Mouse (Mus musculus): ENCODE measurements at regions not wholly inside any gene's neighbourhood (a gene's known extent, or its start where the extent isn't known, plus 50 kb on each side); places are given as distances from the start of the nearest gene placed in this dataset.
"Not testable (repeated sequence)": the region's sequence is repeated elsewhere in the genome, so short reads cannot be mapped to it uniquely, and the experiment has no call there.

DNA sequence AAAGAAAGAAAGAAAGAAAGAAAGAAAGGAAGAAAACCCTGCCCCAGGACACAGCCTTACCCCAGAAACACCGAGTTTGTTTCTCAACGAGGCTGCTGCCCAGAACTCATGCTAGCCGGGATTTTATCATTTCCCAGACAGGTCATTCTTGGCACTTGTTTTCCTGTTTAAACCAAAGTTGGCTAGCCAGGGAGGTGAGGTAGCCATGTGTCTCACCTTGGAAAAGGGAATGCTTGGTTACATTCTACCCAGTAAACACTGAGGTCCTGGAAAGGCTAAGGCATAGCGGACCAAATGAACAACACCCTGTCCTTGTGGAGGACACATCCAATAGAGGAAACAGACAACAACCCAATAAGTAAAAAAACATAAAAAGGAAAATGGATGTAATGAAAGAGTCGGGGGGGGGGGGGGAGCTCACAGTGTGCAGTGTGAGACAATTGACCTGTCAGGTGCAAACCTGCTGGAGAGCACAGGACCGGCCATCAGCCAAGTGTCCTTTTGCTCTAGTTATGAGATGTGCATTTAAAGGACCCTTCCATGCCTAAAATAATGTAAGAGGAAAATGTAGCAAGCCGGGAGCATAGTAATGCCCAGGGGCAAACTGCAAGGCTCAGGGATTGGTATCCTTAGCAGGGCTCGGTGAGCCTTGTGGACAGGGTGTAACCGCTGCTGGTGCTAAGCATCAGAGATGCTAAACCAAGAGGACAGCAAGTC, 78.2 kb upstream of the Fzd7 start:
- DNase-seq = no peak

DNA sequence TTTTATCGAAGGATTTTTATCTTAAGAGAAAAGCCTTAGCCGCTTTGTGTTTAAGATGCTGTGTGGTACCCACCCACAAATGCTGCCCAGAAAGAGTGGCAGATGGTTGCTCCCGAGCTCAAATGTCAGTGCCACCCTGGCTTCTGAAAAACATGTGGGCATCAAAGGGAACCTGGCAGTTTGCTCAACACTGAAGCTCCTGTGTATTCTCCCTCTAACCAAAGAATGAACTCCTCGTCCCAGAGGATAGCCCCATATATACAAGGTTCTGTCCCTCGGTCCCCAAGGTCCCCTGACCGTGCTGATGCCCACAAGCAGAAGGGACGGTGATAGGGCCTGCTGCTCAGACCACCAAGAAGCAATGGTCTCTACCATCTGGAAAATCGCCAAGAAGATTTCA, 76.9 kb upstream of the Fzd7 start:
- no peak for DNase-seq

DNA sequence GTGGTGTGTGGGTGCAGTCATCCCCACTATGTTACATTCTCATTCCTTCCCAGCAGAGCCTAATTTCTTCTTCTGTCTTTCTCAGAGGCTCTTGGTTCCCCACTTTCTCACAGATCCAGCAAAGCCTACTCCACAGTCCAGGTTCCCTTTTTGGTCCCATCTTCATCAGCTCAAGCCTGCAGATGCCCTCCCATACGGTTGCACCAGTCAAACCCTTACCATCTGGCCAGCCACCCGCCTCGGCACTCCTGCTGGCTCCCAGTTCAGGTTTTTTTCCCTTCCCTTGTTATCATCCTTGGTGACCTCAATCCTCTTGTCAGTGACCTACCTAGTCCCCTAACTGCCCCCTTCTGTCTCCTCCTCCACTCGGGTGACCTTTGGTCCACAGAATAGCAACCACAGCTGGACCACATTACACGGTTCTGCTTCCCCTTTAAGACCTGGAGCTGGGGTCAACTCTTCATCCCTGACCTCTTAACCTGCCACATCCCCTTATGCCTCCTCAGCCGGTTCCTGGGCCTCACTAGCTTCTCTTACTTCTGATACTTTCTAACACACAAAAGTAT, 75.4 kb upstream of the Fzd7 start:
- DNase-seq = no peak

DNA sequence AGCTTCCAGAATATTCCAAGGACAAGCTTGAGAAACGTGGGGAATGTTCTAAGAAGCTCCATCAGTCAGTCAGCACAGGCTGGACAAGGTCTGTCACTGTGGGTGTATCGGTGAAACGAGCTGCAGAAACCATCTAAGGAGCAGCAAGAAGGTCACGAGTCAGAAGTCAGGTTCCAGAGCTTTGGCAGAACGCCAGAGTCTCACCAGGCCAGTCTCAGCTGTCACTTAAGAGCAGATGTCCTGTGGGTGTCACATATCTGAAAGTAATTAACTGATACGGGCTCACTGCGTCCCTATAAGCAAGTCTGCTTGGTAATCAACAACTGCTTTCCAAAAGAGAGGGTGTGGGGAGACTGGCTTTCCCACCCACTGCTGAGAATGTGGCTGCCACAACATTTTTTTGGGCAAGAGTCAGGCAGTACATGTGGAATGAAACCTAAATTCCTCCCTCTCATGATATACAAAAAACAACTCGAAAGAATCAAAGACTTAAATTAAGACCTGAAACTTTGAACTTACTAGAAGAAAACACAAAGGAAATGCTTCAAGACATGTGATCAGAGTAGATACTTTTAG, 72.6 kb upstream of the Fzd7 start:
- no peak for DNase-seq

DNA sequence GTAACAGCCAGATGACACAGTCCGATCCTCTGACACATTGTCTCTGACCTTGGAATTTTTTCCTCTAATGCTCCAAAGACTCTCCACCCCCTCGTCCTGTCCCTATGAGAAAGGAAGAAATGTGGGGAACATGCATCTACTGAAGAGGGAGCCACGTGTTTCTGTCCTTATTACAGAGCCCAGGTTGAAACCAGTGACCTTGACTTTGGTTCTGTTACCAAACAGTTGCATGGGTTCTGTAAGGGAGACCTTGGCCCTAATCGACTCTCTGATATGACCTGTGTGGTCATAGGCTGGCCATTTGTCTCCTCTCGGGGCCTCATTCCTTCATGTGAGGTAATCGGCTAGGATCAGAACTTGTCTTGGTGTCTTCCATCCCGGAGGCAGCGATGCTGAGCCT, 69.0 kb upstream of the Fzd7 start:
- DNase-seq = no peak

DNA sequence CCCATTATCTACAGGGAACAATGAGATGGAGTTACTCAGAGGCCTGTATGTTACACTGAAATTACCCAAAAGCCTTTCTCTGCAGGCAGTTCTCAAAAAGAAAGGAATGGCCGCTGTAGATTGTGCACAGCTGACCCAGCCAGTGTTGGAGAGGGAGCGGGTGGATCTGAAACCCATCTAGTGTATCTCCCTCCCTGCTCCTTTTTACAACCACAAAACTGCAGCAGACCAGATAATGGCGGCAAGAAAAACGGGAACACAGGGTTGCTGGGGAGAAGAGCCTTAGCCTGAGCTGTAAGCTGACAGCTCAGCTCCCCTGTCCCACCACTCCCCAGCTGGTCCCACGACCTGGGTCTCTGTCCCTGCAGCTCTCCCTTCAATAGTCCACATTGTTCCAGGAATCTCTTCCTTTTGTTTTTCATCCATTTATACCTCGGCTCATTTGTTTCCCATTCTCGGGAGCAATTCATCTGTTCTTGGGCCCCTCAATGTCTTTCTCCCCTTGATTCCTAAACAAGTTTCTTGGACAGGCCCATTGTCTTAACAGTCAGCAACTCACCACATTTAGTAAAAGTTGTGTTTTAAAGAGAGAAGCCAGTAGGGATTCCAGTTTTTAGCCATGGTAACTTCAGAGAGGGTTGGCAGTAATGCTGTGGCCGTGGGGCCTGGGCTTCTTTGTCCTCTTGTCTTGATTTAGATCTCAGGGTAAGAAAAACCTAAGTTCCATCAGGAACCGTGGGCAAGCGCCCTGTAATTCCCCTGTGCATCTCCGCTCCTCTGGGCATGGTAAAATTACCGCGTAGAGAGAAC, 67.6 kb upstream of the Fzd7 start:
- no peak for DNase-seq

DNA sequence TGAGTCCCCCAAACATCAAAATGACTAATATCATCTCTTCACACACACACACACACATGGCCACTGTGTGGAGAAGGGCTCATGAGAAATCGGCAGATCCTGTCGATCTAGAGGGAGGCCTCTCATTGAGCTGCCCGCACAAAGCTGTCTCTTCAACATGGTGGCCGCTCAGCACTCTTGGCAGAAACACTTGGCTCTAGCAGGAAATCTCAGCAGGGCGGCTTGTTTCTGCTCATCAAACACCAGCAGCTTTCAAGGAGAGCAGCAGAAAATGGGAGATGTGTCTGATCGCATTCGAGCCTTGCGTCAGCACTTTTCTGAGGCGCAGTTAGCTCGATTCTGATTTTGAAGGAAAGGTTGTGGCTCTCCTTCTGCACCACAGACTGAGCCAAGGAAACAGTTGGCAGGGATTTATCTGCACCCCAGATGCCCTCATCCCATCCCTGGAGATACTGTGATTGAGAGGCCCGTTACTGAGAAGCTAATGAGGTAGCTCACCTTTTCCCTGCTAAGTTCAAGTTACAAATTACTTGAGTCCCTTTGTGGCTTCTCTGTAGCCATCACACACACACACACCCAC, 66.4 kb upstream of the Fzd7 start:
- DNase-seq = peak; percentile 21

DNA sequence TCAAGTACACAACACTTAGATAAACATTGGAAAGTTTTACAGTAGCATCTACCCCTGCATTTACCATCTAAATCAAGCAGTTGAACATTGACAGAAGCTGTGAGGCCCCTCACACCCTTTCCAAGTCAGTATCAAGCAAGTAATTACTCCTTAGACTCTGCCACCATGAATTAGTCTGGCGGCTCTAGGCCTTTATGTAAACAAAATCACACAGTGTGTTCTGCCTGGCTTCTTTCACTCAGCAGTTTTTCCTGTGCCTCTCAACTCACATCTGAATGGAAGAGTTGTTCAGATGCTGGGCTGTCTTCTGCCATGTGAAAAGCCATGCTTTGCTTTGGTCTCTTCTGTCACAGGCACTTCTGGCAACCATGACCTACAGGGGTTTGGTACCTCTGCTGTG, 64.9 kb upstream of the Fzd7 start:
- DNase-seq = no peak

DNA sequence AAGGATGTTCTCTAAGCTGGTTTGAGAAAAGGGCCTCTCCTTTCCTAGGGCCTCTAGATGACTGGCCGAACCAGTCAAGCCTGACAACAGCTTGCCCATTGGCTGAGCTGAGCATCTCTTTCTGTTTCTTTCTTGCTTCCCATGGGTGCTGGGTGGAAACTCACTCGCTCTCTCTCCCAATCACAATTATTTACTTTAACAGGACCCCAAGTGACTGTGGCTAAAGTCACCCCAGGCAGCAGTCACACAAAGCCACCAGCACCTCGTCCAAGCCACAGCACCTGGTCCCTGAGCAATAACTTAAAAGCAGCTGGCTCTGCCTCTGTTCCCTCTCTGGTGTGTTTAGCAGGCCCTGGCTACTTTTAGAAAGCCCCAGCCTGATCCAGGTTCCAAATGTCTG, 64.3 kb upstream of the Fzd7 start:
- DNase-seq = no peak

DNA sequence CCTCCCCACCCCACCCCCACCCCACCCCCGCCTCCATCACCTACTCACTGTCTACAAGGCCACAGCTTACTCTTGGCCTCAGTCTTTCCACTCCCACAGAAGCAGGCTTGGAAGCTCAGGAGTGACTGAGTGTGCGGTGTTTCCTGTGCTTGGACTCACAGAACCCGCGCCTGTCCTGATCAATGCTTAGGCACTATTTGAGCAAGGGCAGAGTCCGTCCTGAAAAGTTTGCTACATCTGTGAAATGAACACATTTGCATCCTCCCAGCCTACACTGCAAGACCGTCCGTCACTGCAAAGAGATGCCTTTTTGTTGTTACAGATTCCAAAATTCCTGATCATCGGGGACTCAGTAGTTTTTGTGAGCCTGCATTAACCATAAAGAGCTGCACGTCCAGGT, 63.5 kb upstream of the Fzd7 start:
- no peak for DNase-seq

DNA sequence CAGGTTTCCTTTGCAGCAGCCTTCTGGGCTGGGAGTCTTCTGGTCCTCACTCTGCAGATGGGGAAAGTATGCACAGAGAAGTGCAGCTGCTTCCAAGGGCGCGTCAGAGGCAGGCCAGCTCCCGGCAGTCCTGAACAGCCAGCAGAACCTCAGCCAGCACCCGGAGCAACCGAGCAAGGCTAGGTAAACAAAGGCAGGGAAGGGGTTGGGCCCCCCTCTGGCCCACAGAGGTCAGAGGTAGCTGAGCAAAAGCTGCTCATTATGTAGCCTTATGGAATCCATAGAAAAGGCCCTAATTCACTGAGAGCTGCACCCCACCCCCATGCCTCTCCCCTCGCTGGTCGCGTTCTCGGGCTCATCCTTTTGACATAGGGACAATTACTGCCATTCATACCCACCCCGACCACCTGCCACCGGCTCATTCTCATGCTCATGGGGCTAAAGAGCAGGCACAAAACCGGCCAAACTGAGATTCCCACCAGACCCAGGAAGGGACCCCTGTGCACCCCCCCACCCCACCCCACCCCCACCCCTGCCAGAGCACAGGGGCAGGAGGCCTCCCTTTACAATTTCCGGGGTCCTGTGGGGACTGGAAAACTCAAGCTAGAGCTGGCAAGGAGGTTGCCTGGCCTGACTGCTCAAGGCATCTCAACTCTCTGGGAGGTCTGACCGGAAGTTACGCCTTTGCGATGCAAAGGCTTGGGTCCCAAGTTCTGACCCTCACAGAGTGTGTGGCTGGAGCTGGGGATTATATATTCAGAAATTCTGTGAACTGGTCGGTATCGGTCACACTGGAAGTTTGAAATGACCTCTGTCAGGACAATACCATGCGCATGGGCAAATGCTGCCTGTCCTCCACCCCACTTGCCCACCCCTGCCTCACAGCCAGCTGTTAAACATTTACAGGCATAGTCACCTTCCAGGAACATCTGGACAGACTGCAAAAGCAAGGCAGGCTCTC, 59.0 kb upstream of the Fzd7 start:
- DNase-seq = no peak

DNA sequence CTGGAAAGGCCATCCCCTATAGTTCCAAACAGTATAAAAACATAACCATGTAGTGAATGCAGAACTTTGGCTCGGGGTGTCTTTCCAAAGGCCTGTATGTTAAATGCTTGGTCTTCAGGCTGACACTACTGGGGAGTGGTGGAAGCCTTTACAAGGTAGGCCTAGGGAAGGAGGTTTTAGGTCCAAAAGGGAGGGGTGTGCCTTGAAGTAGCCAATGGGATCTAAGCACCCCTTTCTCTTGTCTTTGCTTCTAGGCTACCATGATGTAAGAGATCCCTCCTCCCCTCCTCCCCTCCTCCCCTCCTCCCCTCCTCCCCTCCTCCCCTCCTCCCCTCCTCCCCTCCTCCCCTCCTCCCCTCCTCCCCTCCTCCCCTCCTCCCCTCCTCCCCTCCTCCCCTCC, 56.5 kb upstream of the Fzd7 start:
- not testable (repeated sequence) for DNase-seq

DNA sequence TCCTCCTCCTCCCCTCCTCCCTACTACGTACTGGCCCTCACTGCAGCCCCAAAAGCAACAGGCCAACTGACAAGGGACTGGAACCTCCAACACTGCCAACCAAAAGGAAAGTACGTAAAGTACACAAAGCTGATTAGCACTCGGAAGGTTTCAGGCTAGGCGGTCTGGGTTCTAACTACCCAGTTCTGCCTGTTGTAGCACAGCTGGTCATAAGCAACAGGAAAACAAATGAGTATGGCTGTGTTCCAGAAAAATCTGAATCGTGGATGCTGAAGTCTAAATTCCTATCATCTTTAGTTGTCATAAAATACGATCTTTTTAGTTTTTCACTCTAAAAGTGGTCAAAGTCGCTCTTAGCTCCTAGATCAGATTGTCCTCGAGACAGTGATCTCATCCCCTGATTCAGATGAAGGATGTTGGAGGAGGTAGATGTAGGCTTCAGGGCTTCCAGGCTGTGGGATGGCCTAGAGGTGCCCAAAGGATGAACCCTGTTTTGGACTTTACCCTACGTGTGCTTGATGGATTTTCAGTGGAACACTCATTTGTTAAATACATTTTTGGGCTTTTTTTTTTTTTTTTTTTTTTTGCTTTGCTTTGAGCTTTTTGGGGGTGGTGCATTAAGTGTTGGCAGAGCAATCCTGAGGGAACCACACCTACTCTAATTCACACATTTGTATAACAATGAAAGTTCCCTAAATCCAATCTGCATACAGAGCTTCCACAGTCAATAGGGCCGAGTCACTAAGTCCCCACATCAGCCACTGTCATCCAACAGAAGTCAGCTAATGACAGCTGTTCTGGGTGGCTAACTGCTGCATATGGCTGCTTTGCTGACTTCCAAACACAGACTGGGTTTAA, 55.6 kb upstream of the Fzd7 start:
- no peak for DNase-seq

DNA sequence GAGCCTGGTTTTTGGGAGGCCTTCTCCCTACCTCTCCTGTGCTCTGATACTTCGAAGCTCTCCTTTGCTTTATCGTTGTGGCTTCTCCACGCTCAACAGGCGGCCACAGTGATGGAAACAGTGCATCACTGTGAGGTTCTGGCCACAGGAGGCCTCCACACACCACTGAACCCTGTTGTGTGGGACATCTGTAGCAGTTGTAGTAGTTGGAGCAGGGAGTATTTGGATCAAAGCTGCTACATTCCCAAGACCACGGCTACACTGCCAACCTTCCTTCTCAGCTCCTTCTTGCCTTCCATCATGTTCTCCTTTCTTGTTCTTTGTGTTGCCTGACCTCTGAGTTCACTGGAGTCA, 55.0 kb upstream of the Fzd7 start:
- no peak for DNase-seq

DNA sequence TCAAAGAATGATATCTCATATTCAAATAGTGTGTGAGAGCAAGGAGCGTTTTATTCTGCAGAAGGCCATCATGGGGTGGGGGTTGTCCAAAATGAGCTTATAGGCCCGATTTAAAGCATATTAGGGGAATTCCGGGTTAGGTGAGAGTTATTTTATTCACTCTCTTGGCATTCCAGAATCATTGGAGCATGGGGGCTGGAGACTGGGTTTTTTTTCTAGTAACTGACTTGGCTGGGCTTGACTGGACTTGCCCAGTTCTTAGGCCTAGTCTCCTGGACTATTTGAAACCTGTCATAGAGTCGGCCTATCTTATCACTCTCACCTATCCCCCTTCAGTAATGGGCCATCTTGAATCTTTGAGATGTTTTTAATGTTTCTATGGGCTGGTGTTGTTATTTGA, 52.9 kb upstream of the Fzd7 start:
- no peak for DNase-seq

DNA sequence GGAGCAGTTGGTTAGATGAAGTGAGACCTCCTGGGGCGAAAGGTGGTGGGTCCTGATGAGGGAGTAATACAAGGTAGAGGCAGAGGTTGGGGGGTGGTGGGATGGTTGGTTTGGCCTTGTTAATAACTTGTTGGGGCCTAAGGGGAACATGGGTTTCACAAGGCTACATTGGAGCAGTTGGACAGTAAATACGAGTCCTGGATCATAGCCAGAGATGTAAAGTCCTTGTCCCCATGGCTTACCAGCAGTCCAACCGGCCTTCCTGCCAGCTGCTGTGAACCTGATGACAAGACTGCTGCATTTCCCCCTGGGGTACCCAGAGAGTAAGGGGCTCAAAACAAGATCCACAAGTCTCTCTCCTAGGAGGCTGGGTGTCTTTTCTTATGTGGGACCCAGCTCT, 52.0 kb upstream of the Fzd7 start:
- no peak for DNase-seq

DNA sequence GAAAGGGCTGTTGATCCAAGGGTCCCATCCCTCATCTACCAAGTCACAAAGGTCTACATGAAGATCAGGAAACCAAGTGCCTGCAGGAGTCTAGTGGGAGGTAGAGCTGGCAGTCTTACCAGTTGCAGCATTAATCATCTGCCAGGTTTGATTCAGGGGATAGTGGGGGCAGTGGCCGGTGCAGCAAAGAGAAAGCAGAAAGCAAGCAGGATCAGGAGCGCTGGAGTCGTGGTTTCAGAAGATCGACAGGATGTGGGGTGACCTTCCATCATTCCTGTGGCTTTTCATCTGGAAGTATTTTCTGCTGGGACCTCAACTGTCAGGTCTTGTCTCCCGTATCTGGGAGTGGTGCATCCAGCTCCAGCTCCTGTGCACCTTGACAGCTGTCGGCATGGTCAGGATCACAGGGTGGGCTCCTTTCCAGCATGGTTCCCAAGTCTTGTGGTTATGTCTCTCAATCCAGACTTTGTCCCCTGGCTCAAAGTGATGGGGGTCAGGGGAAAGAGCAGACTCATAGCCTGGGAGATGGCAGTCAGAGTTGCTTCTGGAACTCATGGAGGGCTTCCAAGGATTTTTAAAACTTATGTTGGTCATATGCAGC, 51.2 kb upstream of the Fzd7 start:
- no peak for DNase-seq

Data from right cerebral cortex, postnatal 4 days (tissue).